Mouse (Mus musculus) G1E (cell line): ENCODE measurements around the gene Caml.

Source experiments
- CTCF ChIP-seq: IDR thresholded peaks from 2 replicates; pipeline ENCODE4 v1.5.1; 2012; ENCODE audit warnings: low read depth, low read length, inconsistent platforms, mixed read lengths
- GATA2 ChIP-seq: IDR thresholded peaks from 2 replicates; pipeline ENCODE4 v1.6.1; 2012; ENCODE audit warnings: low read depth, low read length, inconsistent platforms, borderline replicate concordance
- POLR2AphosphoS5 ChIP-seq: IDR thresholded peaks from 2 replicates; pipeline ENCODE4 v1.6.1; 2012; ENCODE audit warnings: low read depth, low read length, inconsistent platforms; ENCODE audit not compliant: insufficient replicate concordance

DNA sequence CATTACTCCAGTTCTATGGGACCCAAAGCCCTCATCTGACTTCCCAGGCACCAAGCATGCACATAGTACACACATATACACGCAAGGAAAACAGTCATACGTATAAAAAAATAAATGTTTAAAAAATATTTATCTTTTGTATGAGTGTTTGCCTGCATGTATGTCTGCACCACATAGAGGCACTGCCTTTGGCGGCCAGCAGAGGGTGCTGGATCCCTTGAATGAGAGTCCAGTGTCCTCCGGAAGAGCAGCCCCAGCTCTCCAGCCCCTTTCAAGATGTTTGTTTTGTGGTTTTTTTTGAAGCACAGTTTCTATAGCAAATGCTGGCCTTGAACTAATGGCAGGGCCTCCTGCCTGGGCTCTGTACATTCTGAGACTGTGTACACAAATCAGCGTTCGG lies 45.7 kb downstream of the Caml start:
- TF ChIP-seq CTCF, result no peak
- no peak for TF ChIP-seq GATA2
- TF ChIP-seq POLR2AphosphoS5, result no peak
